Mouse (Mus musculus): ENCODE data around the gene Brwd1. TPM values are rescaled to one million over a fixed set of nuclear protein-coding genes. Genes with fewer than 3 reads are reported as not detected.
A peak's percentile ranks its signal among the peaks of the same experiment; 100 is the strongest.
"Not testable (repeated sequence)": the region's sequence is repeated elsewhere in the genome, so short reads cannot be mapped to it uniquely, and the experiment has no call there.

Brwd1 gene
- polyA plus RNA-seq, 1 experiment from 2014 or later = 141 TPM

- H3K4me1 ChIP-seq; H3K27me3 ChIP-seq; H3K9me3 ChIP-seq; H3K36me3 ChIP-seq; ATAC-seq (ENCODE audit: insufficient number of reproducible peaks, insufficient read depth, low FRiP score, low TSS enrichment); H3K27ac ChIP-seq; H3K4me2 ChIP-seq (replicated peaks); H3K4me3 ChIP-seq; H3K9ac ChIP-seq: not testable (repeated sequence)
These were observed 15.5 kb upstream of the Brwd1 start for GRCm38 (mm10) chr16:96097811-96098210.

GRCm38 (mm10) chr16:96095966-96096365 is 13.6 kb upstream of the Brwd1 start:
- Histone ChIP-seq H3K4me1 (peaks cover 5% of the 10 kb centered on the region; the same call in 1 of the 2 replicates), H3K36me3 (no peaks in the 10 kb centered on the region), H3K4me2 (replicated peaks) (no peak overlapping the region), H3K27me3 (no peaks in the 10 kb centered on the region), H3K27ac (no peak overlapping the region), H3K9me3 (no peaks in the 10 kb centered on the region), H3K4me3 (no peak overlapping the region), H3K9ac (no peak overlapping the region)
- no peak for ATAC-seq (ENCODE audit: insufficient number of reproducible peaks, insufficient read depth, low FRiP score, low TSS enrichment)
- WGBS = 80% methylated on average over 5 of the region's 5 CpGs

- Histone ChIP-seq H3K4me2 (replicated peaks) (no peak overlapping the region), H3K4me1 (peaks cover 9% of the 10 kb centered on the region; the same call in 1 of the 2 replicates), H3K27ac (no peak overlapping the region), H3K4me3 (no peak overlapping the region), H3K36me3 (no peaks in the 10 kb centered on the region), H3K9me3 (no peaks in the 10 kb centered on the region), H3K27me3 (no peaks in the 10 kb centered on the region), H3K9ac (no peak overlapping the region)
- WGBS = 60% methylated on average over 9 of the region's 9 CpGs
- ATAC-seq (ENCODE audit: insufficient number of reproducible peaks, insufficient read depth, low FRiP score, low TSS enrichment) = no peak
These were observed 9.5 kb upstream of the Brwd1 start for GRCm38 (mm10) chr16:96091515-96092504.

DNA sequence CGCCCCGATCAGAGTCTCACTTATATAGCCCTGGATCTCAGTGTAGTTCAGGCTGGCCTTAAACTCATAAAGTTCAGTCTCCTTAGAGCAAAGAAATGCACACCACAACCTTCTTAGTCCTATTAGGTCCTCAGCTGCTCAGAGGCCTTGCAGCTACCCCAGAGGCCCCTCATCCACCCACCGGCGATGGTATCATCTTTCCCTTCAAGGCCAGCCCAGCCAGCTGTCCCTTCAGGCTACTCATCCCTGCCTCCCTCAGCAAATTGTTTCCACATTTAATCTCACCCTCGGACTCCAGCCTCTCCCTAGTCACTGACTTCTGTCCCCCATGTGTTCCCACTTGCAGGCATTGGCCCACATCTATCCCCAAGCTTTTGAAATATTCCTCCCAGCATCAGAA is 5.8 kb upstream of the Brwd1 start:
- no peaks in the 10 kb centered on the region for H3K9me3 ChIP-seq
- no peak overlapping the region for H3K4me2 ChIP-seq (replicated peaks)
- no peaks in the 10 kb centered on the region for H3K27me3 ChIP-seq
- H3K27ac ChIP-seq = no peak overlapping the region
- H3K4me1 ChIP-seq = peaks cover 14% of the 10 kb centered on the region
- no peak for ATAC-seq (ENCODE audit: insufficient number of reproducible peaks, insufficient read depth, low FRiP score, low TSS enrichment)
- H3K9ac ChIP-seq = no peak overlapping the region
- 50% methylated on average over 5 of the region's 5 CpGs for WGBS
- no peak overlapping the region for H3K4me3 ChIP-seq
- no peaks in the 10 kb centered on the region for H3K36me3 ChIP-seq

- no peak for ATAC-seq (ENCODE audit: insufficient number of reproducible peaks, insufficient read depth, low FRiP score, low TSS enrichment)
- H3K4me1 ChIP-seq = peaks cover 14% of the 10 kb centered on the region
- no peak overlapping the region for H3K9ac ChIP-seq
- H3K27me3 ChIP-seq = no peaks in the 10 kb centered on the region
- 75% methylated on average over 4 of the region's 4 CpGs for WGBS
- H3K27ac ChIP-seq = no peak overlapping the region
- no peak overlapping the region for H3K4me3 ChIP-seq
- H3K4me2 ChIP-seq (replicated peaks) = no peak overlapping the region
- no peaks in the 10 kb centered on the region for H3K36me3 ChIP-seq
- H3K9me3 ChIP-seq = no peaks in the 10 kb centered on the region
These were observed 5.1 kb upstream of the Brwd1 start for GRCm38 (mm10) chr16:96087436-96087835.

DNA sequence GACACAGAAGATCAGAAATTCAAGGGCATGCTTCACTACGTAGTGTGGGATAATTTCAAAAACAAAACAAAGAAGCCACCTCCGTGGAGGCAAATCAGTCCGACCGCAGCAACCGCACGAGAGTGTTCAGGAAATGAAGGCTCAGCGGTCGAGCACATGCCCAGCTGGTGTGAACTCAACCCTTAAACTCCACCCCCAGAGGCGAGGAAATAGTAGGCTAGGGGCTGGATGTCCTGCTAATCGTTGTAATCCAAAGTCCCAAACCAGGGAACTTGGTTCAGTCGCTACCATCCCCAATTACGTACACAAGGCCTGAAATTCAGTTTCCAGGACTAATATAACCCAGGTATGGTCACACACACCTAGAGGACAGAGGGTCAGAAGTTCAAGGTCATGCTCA is 4.7 kb upstream of the Brwd1 start:
- Histone ChIP-seq H3K27ac (no peak overlapping the region), H3K36me3 (no peaks in the 10 kb centered on the region), H3K9me3 (no peaks in the 10 kb centered on the region), H3K4me2 (replicated peaks) (no peak overlapping the region), H3K4me3 (no peak overlapping the region), H3K27me3 (no peaks in the 10 kb centered on the region), H3K4me1 (peaks cover 14% of the 10 kb centered on the region), H3K9ac (no peak overlapping the region)
- no peak for ATAC-seq (ENCODE audit: insufficient number of reproducible peaks, insufficient read depth, low FRiP score, low TSS enrichment)
- 72% methylated on average over 12 of the region's 12 CpGs for WGBS

GRCm38 (mm10) chr16:96085597-96085996 is 3.3 kb upstream of the Brwd1 start:
- H3K27me3 ChIP-seq = no peaks in the 10 kb centered on the region
- peaks cover 16% of the 10 kb centered on the region for H3K4me1 ChIP-seq
- no peak overlapping the region for H3K4me2 ChIP-seq (replicated peaks)
- H3K27ac ChIP-seq = no peak overlapping the region
- no peak for ATAC-seq (ENCODE audit: insufficient number of reproducible peaks, insufficient read depth, low FRiP score, low TSS enrichment)
- no peak overlapping the region for H3K9ac ChIP-seq
- no peak overlapping the region for H3K4me3 ChIP-seq
- H3K36me3 ChIP-seq = peaks cover 4% of the 10 kb centered on the region; the same call in 1 of the 2 replicates
- H3K9me3 ChIP-seq = no peaks in the 10 kb centered on the region

DNA sequence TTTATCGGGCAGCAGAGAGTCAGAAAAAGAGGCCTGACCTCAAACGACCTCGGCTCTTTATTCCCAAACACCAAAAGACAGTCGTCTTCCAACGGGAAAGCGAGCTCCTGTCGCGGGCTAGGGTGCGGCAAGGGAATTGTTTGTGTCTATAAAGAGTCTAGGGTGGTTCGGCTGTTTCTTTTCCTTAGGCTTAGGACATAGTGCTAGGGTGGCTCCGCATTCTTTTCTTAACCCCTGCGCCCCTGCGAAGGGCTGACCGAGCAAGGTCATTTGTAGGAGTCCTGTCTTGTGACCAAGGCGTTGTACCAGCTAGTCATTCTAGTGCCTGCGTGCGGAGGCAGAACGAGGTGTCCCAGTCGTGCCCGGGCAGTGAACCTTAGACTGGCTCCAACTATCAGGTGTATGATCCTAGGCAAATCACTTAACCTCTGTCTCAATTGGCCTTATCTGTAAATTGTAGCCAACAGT is 887 bp upstream of the Brwd1 start:
- Histone ChIP-seq H3K36me3 (peaks cover 28% of the 10 kb centered on the region), H3K4me2 (replicated peaks) (peak overlapping the region; percentile 68), H3K9ac (peak overlapping the region; percentile 94), H3K4me3 (peak overlapping the region; percentile 98), H3K27me3 (no peaks in the 10 kb centered on the region), H3K4me1 (peaks cover 15% of the 10 kb centered on the region), H3K9me3 (no peaks in the 10 kb centered on the region), H3K27ac (peak overlapping the region; percentile 97)
- 6% methylated on average over 20 of the region's 20 CpGs for WGBS
- no peak for ATAC-seq (ENCODE audit: insufficient number of reproducible peaks, insufficient read depth, low FRiP score, low TSS enrichment)

DNA sequence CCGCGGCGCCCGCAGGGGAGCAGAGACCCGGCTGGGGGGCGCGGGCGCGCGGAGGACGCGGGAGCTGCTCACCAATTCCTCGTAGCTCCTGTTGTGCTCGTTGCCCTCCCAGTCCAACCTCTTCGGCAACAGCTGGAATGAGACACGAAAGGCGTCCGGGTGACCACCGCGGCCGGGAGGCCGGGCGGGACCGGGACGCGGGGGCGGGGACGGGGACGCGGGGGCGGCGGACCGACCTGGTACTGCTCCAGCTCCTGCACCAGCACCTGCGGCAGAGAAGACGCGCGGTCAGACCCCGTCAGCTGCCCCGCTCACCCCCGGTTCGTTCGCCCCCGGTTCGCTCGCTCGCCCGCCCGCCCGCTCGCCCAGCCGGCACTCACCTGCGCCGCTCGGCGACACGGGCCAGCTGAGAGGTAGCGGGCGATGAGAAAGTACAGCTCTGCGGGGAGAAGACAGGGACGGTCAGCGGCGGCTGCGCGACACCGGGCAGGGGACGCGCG is 534 bp downstream of the Brwd1 start:
- H3K36me3 ChIP-seq = peaks cover 39% of the 10 kb centered on the region
- ATAC-seq (ENCODE audit: insufficient number of reproducible peaks, insufficient read depth, low FRiP score, low TSS enrichment) = peak; percentile 36
- WGBS = under 1% methylated on average over 65 of the region's 68 CpGs
- H3K27ac ChIP-seq = peak overlapping the region; percentile 97
- peak overlapping the region; percentile 98 for H3K4me3 ChIP-seq
- no peaks in the 10 kb centered on the region for H3K27me3 ChIP-seq
- H3K9ac ChIP-seq = peak overlapping the region; percentile 94
- peaks cover 15% of the 10 kb centered on the region for H3K4me1 ChIP-seq
- H3K4me2 ChIP-seq (replicated peaks) = peak overlapping the region; percentile 68
- no peaks in the 10 kb centered on the region for H3K9me3 ChIP-seq

DNA sequence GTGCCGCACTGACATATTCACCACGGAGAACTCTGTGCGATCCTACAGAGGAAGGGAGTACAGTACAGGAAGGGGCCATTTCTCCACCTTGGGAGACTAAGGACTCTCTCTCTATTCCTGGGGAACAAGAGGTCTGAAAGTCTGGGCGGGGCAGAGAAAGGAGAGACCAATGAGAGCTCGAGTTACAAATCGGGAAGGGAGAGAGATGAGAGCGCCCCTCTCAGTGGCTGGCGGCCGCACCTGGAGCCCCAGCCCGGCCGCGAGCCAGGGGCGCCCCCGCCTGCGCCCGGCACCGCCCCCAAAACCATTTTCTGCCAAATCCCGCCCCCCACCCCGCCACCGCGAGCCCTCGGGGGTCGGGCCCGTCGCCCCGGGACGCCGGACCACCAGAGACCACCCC is 995 bp downstream of the Brwd1 start:
- Histone ChIP-seq H3K36me3 (peaks cover 40% of the 10 kb centered on the region), H3K27me3 (no peaks in the 10 kb centered on the region), H3K9ac (peak overlapping the region; percentile 94), H3K9me3 (no peaks in the 10 kb centered on the region), H3K4me2 (replicated peaks) (peak overlapping the region; percentile 68), H3K27ac (peak overlapping the region; percentile 97), H3K4me3 (peak overlapping the region; percentile 98), H3K4me1 (peaks cover 15% of the 10 kb centered on the region)
- WGBS = 1% methylated on average over 27 of the region's 28 CpGs
- ATAC-seq (ENCODE audit: insufficient number of reproducible peaks, insufficient read depth, low FRiP score, low TSS enrichment) = peak; percentile 75

DNA sequence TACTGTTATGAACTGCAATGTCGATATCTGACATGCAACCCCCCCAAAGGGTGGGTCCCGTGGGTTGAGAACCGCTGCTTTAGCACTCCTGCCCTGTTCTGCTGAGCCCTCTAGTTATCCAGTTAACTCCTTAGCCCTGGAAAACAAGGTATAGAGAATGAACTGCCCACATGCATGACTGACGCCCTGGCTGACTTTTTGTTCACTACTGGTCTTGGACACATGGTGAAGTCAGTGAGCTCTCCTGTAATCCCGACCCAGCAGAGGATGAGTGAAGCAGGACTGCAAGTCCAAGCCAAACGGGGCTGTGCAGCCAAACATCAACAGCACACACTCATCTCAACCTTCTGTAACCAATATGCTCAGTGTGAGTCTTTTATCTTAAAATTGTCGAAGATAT is 1.8 kb downstream of the Brwd1 start:
- H3K4me1 ChIP-seq = peaks cover 15% of the 10 kb centered on the region
- peak overlapping the region; percentile 68 for H3K4me2 ChIP-seq (replicated peaks)
- no peaks in the 10 kb centered on the region for H3K27me3 ChIP-seq
- no peak for ATAC-seq (ENCODE audit: insufficient number of reproducible peaks, insufficient read depth, low FRiP score, low TSS enrichment)
- H3K9ac ChIP-seq = no peak overlapping the region
- H3K9me3 ChIP-seq = no peaks in the 10 kb centered on the region
- H3K36me3 ChIP-seq = peaks cover 47% of the 10 kb centered on the region
- no peak overlapping the region for H3K27ac ChIP-seq
- H3K4me3 ChIP-seq = no peak overlapping the region
- 86% methylated on average over 7 of the region's 7 CpGs for WGBS

GRCm38 (mm10) chr16:96068364-96068763 is 14.0 kb downstream of the Brwd1 start:
- no peak for ATAC-seq (ENCODE audit: insufficient number of reproducible peaks, insufficient read depth, low FRiP score, low TSS enrichment)
- H3K9me3 ChIP-seq = no peaks in the 10 kb centered on the region
- no peak overlapping the region for H3K9ac ChIP-seq
- H3K4me2 ChIP-seq (replicated peaks) = no peak overlapping the region
- no peaks in the 10 kb centered on the region for H3K4me1 ChIP-seq
- no peak overlapping the region for H3K4me3 ChIP-seq
- 88% methylated on average over 6 of the region's 6 CpGs for WGBS
- H3K36me3 ChIP-seq = peaks cover 73% of the 10 kb centered on the region
- H3K27me3 ChIP-seq = no peaks in the 10 kb centered on the region
- no peak overlapping the region for H3K27ac ChIP-seq

All from embryonic facial prominence, embryonic 12.5 days (tissue).